Mouse (Mus musculus) urinary bladder, postnatal 14 days (tissue): Measurements from ENCODE around the gene Hecw1.

Experiments used
- DNase-seq: peaks from one replicate; pipeline ENCODE4 v3.0.0; 2021; ENCODE audit warnings: low spot score

Hecw1 gene

DNA sequence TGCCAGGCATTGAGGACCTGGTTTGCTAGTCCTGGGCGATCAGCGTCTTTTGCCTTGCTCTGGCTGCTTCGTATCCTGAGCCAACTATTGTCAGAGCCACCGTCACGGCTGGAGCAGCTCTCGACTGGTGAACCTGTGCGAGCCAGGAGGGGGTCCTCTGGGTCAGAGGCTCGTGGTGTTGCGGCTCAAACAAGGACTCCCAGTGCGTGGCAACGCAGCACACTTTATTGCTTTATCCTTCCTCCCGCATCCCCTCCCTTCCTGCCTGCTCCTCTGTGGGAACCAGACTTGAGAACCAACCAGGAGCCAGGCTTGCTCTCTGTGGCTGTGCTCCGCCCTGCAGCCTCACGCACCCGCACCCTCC lies at the start of gene Hecw1:
TSS of gene Hecw1 (minus strand) at position 323 of the 364 bp plus-strand sequence.
- no peak for DNase-seq

DNA sequence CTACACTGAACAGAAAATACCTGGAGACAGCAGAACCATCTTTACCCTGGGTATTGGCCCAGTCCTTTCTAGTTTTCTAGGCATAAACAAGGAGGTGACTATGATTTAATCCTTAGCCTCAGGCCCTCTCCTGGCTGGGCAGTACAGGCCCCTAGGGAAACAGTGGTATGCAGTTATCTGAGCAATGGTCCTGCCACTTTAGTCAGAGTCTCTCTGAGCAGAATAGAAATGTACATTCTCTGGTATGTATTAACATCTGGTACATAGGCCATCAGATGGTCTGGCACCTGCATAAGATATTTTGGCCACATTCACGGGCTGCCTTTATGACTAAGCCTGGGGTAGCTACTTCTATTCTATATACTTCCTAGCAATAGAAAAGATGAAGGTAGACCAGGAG lies 38.3 kb upstream of the Hecw1 start:
- DNase-seq, result no peak

DNA sequence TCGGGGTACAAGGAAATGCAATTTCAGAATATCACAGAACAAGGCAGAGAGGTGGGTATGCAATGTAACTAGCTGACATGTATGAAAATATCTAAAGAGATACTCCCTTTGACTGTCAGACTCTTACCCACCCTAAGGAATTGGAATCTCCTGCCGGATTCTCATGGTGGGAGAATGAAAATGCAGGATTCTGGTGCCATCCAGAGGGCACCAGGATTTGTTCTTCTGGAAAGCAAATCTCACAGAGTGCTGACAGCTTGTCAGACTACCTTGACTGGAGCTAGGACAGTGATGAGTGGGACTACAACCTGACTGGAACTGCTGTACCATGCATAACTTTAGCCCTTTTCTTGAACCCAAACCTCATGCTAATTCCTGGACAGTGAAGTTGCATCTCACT lies 29.6 kb upstream of the Hecw1 start:
- DNase-seq, result no peak

DNA sequence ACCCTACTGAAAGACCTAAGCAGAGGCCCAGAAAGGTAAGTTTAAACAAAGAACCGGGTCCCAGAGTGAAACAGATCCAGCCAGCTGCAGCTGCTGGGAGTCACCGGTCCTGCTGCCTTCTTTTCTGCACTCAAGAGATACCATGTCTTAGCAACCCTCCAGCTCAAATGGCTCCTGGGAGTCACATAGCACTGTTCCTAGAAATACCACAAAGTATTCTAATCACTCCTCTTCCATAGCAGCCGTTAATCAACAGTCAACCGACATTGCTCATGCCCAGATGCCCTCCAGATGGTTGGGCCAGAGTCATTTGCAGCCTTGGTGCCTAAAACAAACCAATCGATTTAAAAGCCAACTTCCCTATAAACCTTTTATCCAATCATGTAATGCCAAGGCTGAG lies 19.8 kb upstream of the Hecw1 start:
- no peak for DNase-seq

DNA sequence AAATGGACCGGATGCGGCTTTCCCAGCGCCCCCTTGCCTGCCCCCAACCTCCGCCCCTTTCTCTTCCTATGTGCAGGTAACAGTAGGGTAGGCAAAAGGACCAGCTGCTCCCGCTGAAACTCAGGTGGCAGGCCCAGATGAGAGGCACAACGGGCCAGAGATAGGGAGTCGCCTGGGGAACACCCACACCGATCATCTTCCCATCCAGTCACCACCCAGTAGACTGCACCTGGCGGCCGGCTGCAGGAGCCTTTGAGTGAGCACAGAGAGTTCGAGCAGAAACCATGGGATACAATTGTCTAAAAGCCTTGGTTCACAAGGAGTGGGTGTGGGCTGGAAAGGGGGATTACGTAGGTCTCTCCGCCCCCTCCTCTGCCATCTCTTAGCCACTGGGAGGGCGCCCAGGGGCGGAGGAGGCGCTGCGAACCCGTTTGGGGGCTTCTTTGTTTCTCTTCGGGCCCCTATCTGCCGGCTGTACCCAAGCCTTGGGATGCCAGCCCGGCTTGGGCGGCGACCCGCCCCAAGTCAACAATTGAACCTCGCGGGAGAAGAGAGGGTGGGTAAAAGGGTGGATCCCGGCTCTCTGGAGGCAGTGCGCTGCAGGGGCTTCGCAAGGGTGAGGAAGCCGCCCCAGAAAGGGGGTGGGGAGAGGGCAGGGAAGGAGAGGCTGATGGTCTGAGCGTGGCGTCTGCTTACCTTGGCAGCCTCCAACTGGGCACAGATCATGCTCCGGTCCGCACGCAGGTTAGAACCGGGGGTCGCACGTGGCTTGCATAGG lies 711 bp downstream of the Hecw1 start:
- DNase-seq, result no peak

DNA sequence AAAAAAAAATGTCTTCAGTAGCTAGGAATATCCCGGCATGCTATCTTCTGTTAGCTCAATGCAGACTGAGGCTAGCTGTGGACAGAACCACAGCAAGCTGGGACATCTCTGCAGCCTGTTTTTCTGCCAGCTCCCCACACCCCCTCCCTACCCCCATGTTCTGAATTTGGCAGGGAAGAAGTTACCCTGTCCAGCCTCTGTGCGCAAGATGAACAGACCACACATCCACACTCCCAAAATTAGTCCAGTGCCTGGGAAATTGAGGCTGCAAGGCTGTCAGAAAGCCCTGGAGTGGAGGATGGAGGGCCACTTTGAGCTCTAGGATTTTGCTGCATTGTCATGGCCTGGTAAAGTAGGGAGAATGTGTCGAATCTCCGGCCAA lies 1.3 kb downstream of the Hecw1 start:
- no peak for DNase-seq

DNA sequence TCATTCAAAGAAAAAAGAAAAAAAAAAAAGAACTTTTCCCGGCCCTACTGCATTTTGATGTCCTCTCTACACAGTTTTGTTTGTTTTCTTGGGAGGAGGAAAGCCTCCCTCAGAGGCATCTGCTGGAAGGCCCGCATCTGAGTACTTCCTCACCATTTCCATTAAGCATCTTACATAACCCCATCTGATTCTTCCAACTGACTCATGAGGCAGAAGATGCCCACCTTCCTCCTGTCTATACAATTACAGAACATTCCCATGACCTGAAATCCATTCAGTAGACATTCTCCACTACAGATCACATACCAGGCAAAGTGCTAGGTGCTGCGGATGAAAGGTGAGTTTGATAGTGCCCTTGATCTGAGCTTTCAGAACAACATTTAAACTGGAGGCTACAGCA lies 3.4 kb downstream of the Hecw1 start:
- no peak for DNase-seq

DNA sequence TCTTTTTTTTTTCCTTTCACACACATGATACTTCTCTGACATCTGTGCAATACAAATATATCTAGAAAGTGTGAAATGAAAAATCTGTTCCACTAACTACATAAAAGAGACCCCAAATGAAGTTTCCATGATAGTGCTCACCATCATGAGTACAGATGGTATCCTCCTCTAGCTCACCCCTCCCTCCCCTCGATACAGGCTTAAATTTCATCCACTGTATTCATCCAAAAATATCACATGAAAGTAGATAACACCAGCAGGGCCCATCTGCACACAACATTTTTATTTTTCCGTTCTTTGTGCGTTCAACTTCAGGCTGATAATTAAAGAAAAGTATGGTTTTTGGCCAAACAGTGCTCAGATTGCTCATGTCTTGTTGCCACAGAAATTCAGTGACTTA lies 5.5 kb downstream of the Hecw1 start:
- DNase-seq, result no peak

DNA sequence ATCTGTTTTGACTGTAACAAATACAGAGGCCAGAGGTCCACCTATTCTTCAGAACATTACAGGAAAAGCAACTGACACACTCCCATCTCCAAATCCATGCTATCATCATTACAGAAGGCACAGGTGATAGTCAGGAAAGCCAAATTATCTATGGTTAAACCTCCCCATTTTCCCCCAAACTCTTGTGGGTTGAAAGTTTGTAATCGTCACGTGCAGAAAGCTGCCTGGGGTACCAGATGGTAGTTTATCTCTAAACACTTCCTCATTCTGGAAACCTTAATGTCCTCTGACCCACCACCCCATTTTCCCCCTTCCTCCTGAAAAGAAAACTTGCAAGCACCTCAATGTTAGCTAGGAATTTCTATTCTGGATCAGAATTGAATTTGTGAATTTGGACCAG lies 7.9 kb downstream of the Hecw1 start:
- DNase-seq, result no peak

DNA sequence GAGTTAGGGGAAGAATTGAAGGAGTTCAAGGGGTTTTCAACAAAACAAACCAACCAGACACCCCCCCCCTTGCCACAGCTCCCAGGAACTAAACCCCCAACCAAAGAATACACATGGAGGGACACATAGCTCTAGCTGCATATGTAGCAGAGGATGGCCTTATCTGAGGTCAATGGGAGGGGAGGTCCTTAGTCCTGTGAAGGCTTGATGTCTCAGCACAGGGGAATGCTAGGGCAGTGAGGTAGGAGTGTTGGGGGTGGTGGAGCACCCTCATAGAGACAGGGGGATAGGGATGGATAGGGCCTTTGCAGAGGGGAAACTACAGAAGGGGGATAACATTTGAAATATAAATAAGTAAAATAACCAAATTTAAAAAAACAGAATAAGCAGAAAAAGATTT lies 9.1 kb downstream of the Hecw1 start:
- DNase-seq, result no peak

DNA sequence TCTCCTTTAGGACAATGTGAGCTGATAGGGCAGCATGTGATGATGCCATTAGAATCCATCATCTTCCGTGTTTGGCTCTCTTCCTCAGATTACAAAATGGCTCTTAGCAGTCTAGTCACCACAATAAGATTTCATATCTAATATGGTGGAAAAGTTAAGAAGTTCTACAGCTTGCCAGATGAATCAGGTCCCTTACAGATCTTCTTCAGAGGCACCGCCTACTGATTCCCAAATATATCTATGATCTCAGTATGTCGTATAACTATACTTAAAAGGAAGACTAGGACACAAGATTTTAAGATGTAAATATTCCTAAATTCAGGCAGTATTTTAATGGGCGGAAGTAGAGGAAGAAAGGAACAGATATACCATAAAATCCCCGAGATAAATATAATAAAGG lies 16.3 kb downstream of the Hecw1 start:
- no peak for DNase-seq

DNA sequence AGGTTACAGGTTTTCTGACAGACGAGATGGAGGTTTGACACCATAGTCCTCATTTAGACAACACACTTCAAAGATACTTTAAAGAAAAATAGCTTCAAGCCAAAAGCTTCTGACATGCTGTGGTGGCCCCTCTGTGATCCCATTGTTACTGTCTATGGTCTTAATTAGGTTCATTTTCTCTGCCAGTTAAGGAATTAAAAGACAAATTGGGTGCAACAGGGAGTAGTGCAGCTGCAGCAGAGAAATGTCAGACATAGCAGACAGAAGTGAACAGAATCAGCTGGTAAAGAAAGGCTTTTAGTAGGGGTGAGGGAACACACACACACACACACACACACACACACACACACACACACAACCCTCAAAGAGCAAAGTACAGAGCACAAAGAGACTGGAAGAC lies 22.8 kb downstream of the Hecw1 start:
- no peak for DNase-seq

DNA sequence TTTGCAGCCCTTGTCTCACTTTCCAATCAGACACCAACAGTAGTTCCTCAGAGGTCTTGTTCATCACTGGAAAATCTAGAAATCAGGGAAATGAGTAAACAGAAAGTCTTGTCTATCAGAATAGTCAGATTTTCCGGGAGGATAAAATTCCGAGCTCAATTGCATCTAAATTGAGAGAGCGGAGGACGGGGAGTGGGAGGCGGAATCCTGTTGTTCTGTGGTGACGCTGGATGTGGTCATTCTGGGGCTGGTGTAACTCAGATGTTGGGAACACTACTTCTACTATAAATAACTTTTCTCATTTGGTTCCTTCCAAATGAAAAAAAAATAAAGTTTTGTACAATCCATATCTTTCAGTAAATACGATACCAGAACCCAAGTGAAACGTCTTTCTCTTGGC lies 24.2 kb downstream of the Hecw1 start:
- no peak for DNase-seq

DNA sequence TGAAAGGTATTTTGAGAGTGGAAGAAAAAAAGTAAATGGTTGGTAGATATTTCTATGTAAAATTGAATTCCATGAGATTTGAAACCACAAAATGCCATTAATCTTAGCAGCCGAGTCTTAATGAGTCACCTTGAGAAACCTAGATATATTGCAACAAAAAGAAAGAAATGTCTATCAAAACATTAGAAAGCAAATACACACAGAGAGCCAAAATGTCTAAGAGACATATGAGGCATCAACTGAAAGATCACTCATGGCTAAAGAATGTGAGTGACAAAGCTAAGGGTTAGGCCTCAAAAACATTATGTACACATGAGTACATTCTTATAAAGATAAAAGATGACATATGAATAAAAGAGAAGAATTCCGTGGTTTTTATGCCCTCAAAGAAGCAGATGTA lies 26.1 kb downstream of the Hecw1 start:
- no peak for DNase-seq

DNA sequence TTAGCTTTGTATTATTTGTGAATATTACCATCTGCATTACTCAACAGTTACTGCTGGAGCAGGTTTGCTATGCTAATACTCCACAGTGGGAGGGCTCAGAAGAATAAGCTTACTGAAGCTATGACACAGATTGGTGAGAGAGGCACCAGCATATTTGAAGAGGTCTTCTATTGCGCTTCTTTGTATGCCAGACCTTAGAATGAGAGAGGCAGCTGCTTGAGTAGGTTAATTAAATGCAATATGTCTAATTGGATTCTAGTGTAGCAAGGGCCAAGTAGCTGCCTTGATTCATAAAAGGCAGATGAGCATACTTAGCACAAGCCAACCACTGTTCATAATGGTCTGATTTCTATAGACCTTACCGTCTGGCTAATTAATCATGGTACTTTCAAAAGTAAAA lies 35.2 kb downstream of the Hecw1 start:
- no peak for DNase-seq

DNA sequence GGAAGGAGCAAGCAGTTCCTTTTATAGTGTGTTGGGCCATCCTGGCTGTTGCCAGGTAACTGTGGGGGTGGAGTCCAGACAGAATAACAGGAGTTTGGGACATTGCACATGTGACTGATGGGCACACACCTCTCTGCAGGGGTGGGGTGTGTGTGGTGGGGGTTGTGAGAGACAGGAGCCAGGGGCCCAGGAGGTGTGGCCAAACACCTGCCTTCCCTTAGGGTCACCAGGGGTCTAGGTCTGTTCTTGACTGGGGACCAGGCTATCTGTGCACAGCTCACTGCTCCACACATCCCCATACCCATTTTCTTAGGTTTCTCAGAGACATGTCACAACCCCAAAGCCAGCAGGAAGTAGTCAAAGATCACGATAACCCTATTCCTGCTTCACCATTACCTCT lies 51.9 kb downstream of the Hecw1 start:
- no peak for DNase-seq

DNA sequence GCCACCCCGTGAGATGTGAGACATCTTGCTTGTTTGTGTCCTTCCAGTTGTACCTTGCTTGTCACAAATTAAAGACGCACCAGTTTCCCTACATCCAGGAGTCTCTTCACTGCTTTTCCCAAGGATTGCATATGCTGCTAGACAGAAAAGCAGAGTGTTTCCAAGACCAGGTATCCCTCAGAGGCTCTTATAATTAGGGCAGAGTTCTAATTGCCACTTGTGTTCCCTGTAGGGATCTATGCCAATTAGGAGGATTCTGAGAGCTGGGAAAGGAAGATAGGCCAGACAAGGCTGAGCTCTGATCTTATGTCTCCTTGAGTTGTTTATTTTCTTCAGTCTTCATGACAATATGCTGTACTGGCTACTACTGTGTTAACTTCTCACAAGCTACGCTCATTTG lies 55.5 kb downstream of the Hecw1 start:
- DNase-seq, result no peak

DNA sequence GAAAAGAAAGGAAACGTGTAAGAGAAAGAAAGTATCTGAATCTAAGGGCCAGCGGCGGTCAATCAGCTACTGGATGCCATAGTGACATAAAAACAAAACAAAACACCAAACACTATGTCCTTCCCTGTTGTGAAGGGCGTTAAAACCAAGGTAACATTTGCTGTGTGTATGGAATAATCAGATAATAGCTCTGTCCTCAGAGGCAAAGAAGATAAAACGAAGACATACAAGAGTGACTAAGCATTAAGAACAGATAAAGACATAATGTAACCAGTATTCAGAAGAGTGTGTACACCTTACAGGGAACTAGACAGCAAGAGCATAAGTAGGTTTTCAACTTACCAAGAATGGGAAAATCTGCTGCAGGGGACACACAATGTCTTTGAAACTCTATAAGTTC lies 62.0 kb downstream of the Hecw1 start:
- DNase-seq, result no peak

DNA sequence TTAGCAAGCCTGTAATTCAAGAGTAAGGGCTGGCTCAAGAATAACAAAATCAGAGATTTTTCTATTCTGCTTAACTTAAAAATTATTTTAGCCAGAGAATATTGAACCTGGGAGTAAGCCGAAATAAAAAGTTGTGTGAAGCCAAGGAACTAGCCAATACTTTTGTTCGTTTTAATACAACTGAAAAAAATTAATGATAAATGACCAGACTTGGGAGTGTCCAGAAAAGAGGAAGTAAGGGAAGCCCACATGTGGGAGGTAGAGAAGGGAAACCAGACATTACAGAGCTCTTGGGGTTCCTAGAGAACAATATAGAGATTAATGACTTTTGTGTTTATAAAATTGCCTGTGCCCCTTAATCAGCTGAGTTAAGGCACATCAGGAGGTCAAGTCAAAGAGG lies 66.0 kb downstream of the Hecw1 start:
- no peak for DNase-seq

DNA sequence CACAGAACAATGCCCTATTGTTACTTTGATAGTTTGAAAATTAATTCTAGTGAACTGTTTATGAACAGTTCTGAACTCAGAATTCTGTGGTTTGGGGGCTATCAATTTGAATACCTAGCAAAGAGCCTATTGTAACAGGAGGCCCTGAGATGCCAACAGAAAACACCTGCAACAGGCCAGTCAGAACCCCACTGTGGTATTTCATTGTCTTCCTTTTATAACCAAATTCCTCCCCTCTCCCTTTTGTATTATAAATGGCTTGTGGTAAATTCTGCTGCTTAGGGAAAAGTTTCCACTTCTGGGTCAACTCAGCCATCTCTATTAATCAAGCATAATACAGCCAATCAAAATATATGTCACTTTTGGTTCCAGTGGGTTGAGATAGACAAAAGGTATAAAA lies 83.5 kb downstream of the Hecw1 start:
- DNase-seq, result no peak

DNA sequence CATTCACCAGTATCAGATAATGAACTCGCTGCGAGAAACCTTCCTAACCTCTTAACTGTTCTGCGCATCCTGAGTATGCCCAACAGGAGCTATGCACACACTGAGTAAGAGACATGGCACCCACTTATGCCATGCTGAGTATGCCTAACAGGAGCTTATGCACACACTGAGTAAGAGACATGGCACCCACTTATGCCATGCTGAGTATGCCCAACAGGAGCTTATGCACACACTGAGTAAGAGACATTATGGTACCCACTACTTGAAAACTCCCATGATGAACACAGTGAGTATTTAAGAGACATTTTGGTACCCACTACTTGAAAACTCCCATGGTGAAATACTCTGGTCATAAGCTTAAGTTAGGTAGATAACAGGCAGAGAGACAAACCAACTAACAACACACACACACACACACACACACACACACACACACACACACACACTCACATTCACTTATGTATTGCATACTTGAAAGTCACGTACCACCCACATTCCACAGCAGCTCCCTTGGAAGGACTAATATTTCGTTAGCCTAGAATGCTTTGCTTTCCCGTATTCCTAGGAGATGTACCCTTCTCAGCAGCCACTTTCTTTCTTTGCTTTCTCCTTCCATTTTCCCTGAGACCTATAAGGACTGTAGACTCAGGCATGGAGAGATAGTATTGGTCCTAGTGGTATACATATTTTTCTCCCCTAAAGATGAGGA lies 94.0 kb downstream of the Hecw1 start:
- DNase-seq, result no peak

DNA sequence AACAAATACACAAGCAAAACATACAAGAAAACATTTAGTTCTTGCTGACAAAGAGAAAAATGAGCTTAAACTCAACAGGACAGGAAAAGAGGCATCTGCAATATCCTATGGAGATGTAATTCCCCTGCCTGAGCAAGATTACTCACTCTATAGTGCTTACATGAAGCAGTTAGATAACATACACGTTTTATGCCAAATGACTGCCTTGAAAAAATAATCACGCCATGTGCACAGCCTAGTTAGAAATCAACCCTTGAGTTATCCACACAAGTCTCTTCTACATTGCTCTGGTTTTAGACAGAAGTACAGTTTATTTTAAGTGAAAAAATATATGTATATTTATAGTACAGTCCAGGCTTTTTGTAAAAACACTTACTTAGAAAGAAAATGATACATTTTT lies 98.2 kb downstream of the Hecw1 start:
- no peak for DNase-seq

DNA sequence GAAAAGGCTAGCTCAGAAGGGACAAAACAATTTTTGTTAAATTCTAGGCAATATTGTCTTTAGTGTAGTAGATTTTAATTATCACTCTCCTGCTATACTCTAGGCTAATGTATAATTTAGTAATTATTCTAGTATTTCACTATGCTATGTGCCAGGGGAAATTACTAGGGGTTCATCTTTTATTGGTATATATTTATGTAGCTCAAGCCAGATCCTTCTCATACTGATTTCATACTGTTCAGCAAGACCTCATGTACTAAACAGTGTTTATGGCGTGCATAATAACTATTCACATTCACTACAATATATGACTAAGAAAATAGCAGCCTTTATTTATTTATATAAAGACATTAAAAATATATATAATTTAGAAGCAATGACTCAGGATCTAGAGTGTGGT lies 109.6 kb downstream of the Hecw1 start:
- DNase-seq, result no peak

DNA sequence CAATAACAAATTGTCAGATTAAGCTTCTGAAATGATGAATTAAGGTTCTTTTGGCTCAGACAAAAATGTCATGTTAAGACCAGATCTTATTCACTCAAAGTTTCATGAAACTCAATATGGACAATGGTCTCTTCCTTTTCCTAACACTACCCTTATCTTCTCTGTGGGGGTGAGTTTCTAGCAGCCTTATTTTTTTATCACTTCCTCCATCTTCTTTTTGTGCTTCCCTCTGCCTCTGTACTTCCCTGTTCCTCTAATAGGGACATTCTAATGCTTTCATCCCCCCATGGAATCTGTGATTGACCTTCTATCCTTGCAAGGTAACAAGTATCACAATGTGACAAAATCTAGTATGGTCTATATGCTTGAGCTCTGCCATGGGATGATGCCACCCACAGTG lies 148.6 kb downstream of the Hecw1 start:
- no peak for DNase-seq
